In genomic region chr3:150185807-150186206, GRCm38 (mm10) we compare ENCODE assay signal across 26 mouse cellular contexts.
DNase-seq lines count a peak whose midpoint lies in the region; ATAC-seq lines count a peak whose summit lies in the region.
"Had no signal": no experiment of that assay in that cellular context is flagged by ENCODE, and none has a peak within 500 bp of the region (broad histone marks: within the 10 kb centered on the region; RNA-seq: fewer than 3 reads in every experiment).

No protein-coding gene starts in this region.

- H3K27ac ChIP-seq in limb, embryonic 11.5 days (replicated peaks; ENCODE audit: low read depth, low read length), result no peak overlapping the region
- H3K27ac ChIP-seq in limb, embryonic 10.5 days, result no peak overlapping the region
- H3K27ac ChIP-seq in limb, embryonic 12.5 days, result no peak overlapping the region
- no peak overlapping the region for H3K27ac ChIP-seq in limb, embryonic 15.5 days
- H3K27ac ChIP-seq: embryonic facial prominence, embryonic 15.5 days; forebrain, embryonic 12.5 days; gastrocnemius, adult 2 months; heart, embryonic 15.5 days; hindbrain, embryonic 10.5 days; hindbrain, embryonic 13.5 days had no signal

- H3K4me3 ChIP-seq in limb, embryonic 11.5 days (ENCODE audit: low read depth, low read length), result no peak overlapping the region
- no peak overlapping the region for H3K4me3 ChIP-seq in limb, embryonic 10.5 days
- no peak overlapping the region for H3K4me3 ChIP-seq in limb, embryonic 12.5 days (replicated peaks)
- H3K4me3 ChIP-seq in limb, embryonic 15.5 days, result no peak overlapping the region
- H3K4me3 ChIP-seq: embryonic facial prominence, embryonic 15.5 days; forebrain, embryonic 12.5 days; gastrocnemius, adult 2 months; heart, embryonic 12.5 days; heart, embryonic 15.5 days; hindbrain, embryonic 10.5 days; hindbrain, embryonic 13.5 days had no signal

- H3K4me2 ChIP-seq in limb, embryonic 11.5 days (ENCODE audit: low read depth, severe bottlenecking), result no peak overlapping the region
- H3K4me2 ChIP-seq in limb, embryonic 12.5 days, result no peak overlapping the region
- no peak overlapping the region for H3K4me2 ChIP-seq in limb, embryonic 15.5 days
- H3K4me2 ChIP-seq: embryonic facial prominence, embryonic 15.5 days; forebrain, embryonic 12.5 days; heart, embryonic 12.5 days; heart, embryonic 15.5 days; hindbrain, embryonic 13.5 days had no signal

- no peak overlapping the region for H3K9ac ChIP-seq in limb, embryonic 11.5 days (ENCODE audit: low read length)
- H3K9ac ChIP-seq in limb, embryonic 12.5 days (replicated peaks), result no peak overlapping the region
- no peak overlapping the region for H3K9ac ChIP-seq in limb, embryonic 15.5 days
- H3K9ac ChIP-seq: embryonic facial prominence, embryonic 15.5 days; forebrain, embryonic 12.5 days; heart, embryonic 12.5 days; heart, embryonic 15.5 days; hindbrain, embryonic 13.5 days had no signal

- H3K9me3 ChIP-seq in limb, embryonic 11.5 days (ENCODE audit: control insufficient read depth, low read length), result no peaks in the 10 kb centered on the region
- H3K9me3 ChIP-seq in limb, embryonic 10.5 days (replicated peaks), result no peaks in the 10 kb centered on the region
- H3K9me3 ChIP-seq in limb, embryonic 12.5 days, result no peaks in the 10 kb centered on the region
- H3K9me3 ChIP-seq in limb, embryonic 15.5 days, result no peaks in the 10 kb centered on the region
- H3K9me3 ChIP-seq: embryonic facial prominence, embryonic 15.5 days; forebrain, embryonic 12.5 days; heart, embryonic 12.5 days; heart, embryonic 15.5 days; hindbrain, embryonic 10.5 days; hindbrain, embryonic 13.5 days had no signal

- DNase-seq in limb, embryonic 11.5 days (ENCODE audit: low spot score), result no peak
- DNase-seq in limb, embryonic 10.5 days (ENCODE audit: low spot score), result no peak
- DNase-seq in liver, result no peak
- DNase-seq in thymus, postnatal 10 days (ENCODE audit: low spot score in 2 of 2), result no peak
- DNase-seq: adrenal gland, adult 2 months; adrenal gland, postnatal 14 days; cerebellum, adult 11 months; cerebellum, adult 2 months; cerebellum, adult 9-11 months; cerebellum, postnatal 25 days; gastrocnemius, adult 2 months; gastrocnemius, postnatal 25 days; heart, adult 18-20 months; heart, postnatal 10 days; heart, postnatal 36 days had no signal

- H3K36me3 ChIP-seq in limb, embryonic 11.5 days (ENCODE audit: control insufficient read depth, insufficient read depth, low read length), result no peaks in the 10 kb centered on the region
- H3K36me3 ChIP-seq in limb, embryonic 10.5 days, result no peaks in the 10 kb centered on the region
- no peaks in the 10 kb centered on the region for H3K36me3 ChIP-seq in limb, embryonic 12.5 days
- H3K36me3 ChIP-seq in limb, embryonic 15.5 days, result no peaks in the 10 kb centered on the region
- H3K36me3 ChIP-seq: embryonic facial prominence, embryonic 15.5 days; forebrain, embryonic 12.5 days; heart, embryonic 12.5 days; heart, embryonic 15.5 days; hindbrain, embryonic 10.5 days; hindbrain, embryonic 13.5 days had no signal

- ATAC-seq in limb, embryonic 11.5 days (ENCODE audit: insufficient number of reproducible peaks, low FRiP score, low TSS enrichment, low read depth), result peak; percentile 67; the same call in 1 of the 2 replicates
- ATAC-seq in limb, embryonic 12.5 days (ENCODE audit: insufficient number of reproducible peaks, insufficient read depth, low FRiP score, low TSS enrichment, low read depth), result peak; percentile 92; the same call in 1 of the 2 replicates
- 0 out of 2 replicates have a peak, but pooled peaks have one; percentile 63 for ATAC-seq in limb, embryonic 15.5 days (ENCODE audit: insufficient number of reproducible peaks, low FRiP score, low TSS enrichment, low read depth)
- ATAC-seq: CD4-positive, CD25-positive, alpha-beta regulatory T cell, adult 4 months; forebrain, embryonic 16.5 days; hindbrain, embryonic 16.5 days had no signal

- no peaks in the 10 kb centered on the region for H3K27me3 ChIP-seq in limb, embryonic 11.5 days (ENCODE audit: control insufficient read depth, insufficient read depth, low read length)
- H3K27me3 ChIP-seq in limb, embryonic 10.5 days (ENCODE audit: low read depth, poor library complexity, severe bottlenecking), result no peaks in the 10 kb centered on the region
- H3K27me3 ChIP-seq in limb, embryonic 12.5 days, result no peaks in the 10 kb centered on the region
- no peaks in the 10 kb centered on the region for H3K27me3 ChIP-seq in limb, embryonic 15.5 days
- H3K27me3 ChIP-seq: embryonic facial prominence, embryonic 15.5 days; forebrain, embryonic 12.5 days; heart, embryonic 12.5 days; heart, embryonic 15.5 days; hindbrain, embryonic 13.5 days had no signal

- 72% methylated on average over 2 of the region's 2 CpGs for WGBS in limb, embryonic 11.5 days
- 84% methylated on average over 2 of the region's 2 CpGs for WGBS in limb, embryonic 10.5 days
- WGBS in limb, embryonic 12.5 days, result 44% methylated on average over 2 of the region's 2 CpGs
- WGBS in limb, embryonic 15.5 days, result 35% methylated on average over 2 of the region's 2 CpGs

- H3K4me1 ChIP-seq in limb, embryonic 11.5 days (ENCODE audit: control insufficient read depth, insufficient read depth, low read length), result no peaks in the 10 kb centered on the region
- no peaks in the 10 kb centered on the region for H3K4me1 ChIP-seq in limb, embryonic 10.5 days
- H3K4me1 ChIP-seq in limb, embryonic 12.5 days (replicated peaks), result no peaks in the 10 kb centered on the region
- no peaks in the 10 kb centered on the region for H3K4me1 ChIP-seq in limb, embryonic 15.5 days
- H3K4me1 ChIP-seq: embryonic facial prominence, embryonic 15.5 days; forebrain, embryonic 12.5 days; heart, embryonic 12.5 days; heart, embryonic 15.5 days; hindbrain, embryonic 10.5 days; hindbrain, embryonic 13.5 days had no signal
